Mouse (Mus musculus) embryonic facial prominence, embryonic 11.5 days (tissue): ENCODE measurements around the gene Gm12845. TPM values are rescaled to one million over a fixed set of nuclear protein-coding genes. Genes with fewer than 3 reads are reported as not detected.
"Not testable (repeated sequence)": the region's sequence is repeated elsewhere in the genome, so short reads cannot be mapped to it uniquely, and the experiment has no call there.

Experiments
- ATAC-seq: fragments of 200-750 bp; cut with Nextera tagmentation; replicated peaks from 2 replicates; pipeline ENCODE4 v1.8.0; 2017; ENCODE audit warnings: low read depth; ENCODE audit not compliant: insufficient number of reproducible peaks, low FRiP score, low TSS enrichment
- DNase-seq: peaks from one replicate; pipeline ENCODE4 v3.0.0-alpha.2; 2015; ENCODE audit warnings: low spot score
- H3K27ac ChIP-seq: fragments of 300-500 bp; sonication (generic); replicated peaks from 2 replicates; pipeline ENCODE4 v1.5.1; 2014; ENCODE audit warnings: mild to moderate bottlenecking, low read depth, low read length, control low read depth
- H3K27me3 ChIP-seq: fragments of 300-500 bp; sonication (generic); 2 replicates; pipeline ENCODE4 v1.6.1; 2014; ENCODE audit warnings: mild to moderate bottlenecking, low read length, moderate library complexity, mixed read lengths; ENCODE audit not compliant: control insufficient read depth, insufficient read depth
- H3K36me3 ChIP-seq: fragments of 300-500 bp; sonication (generic); replicated peaks from 2 replicates; pipeline ENCODE4 v1.6.1; 2014; ENCODE audit warnings: low read depth, mild to moderate bottlenecking, low read length, moderate library complexity, mixed read lengths; ENCODE audit not compliant: control insufficient read depth, insufficient read depth
- H3K4me1 ChIP-seq: fragments of 300-500 bp; sonication (generic); 2 replicates; pipeline ENCODE4 v1.6.1; 2014; ENCODE audit warnings: low read length, mixed read lengths; ENCODE audit not compliant: control insufficient read depth, insufficient read depth
- H3K4me2 ChIP-seq: fragments of 300-500 bp; sonication (generic); 2 replicates; pipeline ENCODE4 v1.6.1; 2014; ENCODE audit warnings: low read depth, mild to moderate bottlenecking, control low read depth, low read length, moderate library complexity
- H3K4me3 ChIP-seq: fragments of 300-500 bp; sonication (generic); 2 replicates; pipeline ENCODE4 v1.5.1; 2014; ENCODE audit warnings: low read depth, low read length, control low read depth
- H3K9ac ChIP-seq: fragments of 300-500 bp; sonication (generic); replicated peaks from 2 replicates; pipeline ENCODE4 v1.6.1; 2014; ENCODE audit warnings: mild to moderate bottlenecking, control low read depth, low read length
- H3K9me3 ChIP-seq: fragments of 300-500 bp; sonication (generic); replicated peaks from 2 replicates; pipeline ENCODE4 v1.6.1; 2016; ENCODE audit warnings: mild to moderate bottlenecking, low read length, inconsistent platforms, mixed read lengths; ENCODE audit not compliant: control insufficient read depth
- WGBS: fragments of 180-500 bp; shearing (Covaris S2); extraction: QIAGEN DNeasy Blood & Tissue Kit; methylation state at CpG from one replicate; pipeline ENCODE4 v1.1.7; 2014; 5-methylcytosine and 5-hydroxymethylcytosine counted together
- polyA plus RNA-seq: library from polyadenylated mRNA; unstranded; fragments of >200 nt; fragmentation: Nextera tagmentation; extraction: Ambion mirVana; gene quantifications from 2 replicates; pipeline ENCODE4 v1.2.1, GENCODE M21; 2014

Gm12845 gene
- polyA plus RNA-seq, 1 experiment from 2014 or later, result not detected

DNA sequence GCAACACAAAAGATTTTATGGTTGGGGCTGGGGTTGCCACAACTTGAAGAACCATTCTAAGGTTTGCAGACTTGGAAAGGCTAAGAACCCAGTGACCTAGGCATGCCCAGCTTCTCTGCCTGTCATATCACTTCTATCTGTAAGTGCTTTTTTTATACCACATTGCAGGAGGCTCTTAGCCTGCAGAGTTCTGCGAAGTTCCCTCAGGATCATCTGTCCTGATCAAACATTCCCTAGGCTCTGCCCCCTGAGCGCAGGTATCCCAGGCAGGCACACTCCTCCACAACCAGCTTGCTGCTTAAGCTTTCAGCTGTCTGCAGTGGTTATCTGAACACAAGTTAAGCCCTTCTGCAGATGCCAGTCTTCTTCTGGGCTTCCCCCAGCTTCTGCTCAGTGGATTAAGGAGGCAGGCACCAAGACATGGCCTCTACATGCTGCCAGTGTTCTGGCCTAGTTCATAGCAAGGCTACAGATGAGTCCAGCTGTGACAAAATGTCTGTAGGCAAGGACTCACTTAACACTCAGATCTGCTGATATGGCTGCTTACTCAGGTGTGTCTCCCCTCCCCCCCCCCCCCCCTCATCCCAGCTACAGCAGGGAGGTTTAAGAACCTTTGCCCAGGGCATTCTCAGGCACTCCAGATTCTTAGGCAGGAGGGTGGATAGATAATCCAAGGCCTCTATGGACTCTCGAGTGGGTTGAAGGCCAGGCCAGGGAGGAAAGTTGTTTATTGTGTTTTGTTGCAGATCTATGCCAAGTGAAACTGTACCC, 15.2 kb upstream of the Gm12845 start:
- Histone ChIP-seq H3K27ac (no peak overlapping the region), H3K9me3 (no peaks in the 10 kb centered on the region), H3K4me1 (no peaks in the 10 kb centered on the region), H3K27me3 (no peaks in the 10 kb centered on the region), H3K9ac (no peak overlapping the region), H3K36me3 (no peaks in the 10 kb centered on the region), H3K4me3 (no peak overlapping the region), H3K4me2 (no peak overlapping the region)
- no peak for DNase-seq
- 80% methylated on average over 3 of the region's 3 CpGs for WGBS
- ATAC-seq, result no peak

DNA sequence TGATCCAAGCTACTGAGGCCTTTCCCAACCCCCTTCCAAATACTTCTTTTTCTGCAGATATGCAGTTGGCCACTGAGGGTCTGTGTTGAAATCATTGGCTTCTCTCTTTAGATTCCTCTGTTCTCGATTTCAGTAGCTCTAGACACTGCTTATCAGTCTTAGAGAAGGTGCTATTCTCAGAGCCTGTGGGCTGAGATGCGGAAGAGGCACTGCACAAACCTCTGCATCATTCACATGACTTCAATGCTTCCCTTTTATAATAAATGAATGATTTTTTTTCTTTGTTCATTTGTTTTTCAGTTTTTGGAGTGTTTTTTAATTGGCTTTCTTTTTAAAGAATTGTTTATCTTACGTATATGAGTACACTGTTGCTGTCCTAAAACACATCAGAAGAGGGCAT, 11.9 kb upstream of the Gm12845 start:
- 81% methylated on average over 3 of the region's 3 CpGs for WGBS
- Histone ChIP-seq H3K4me2 (no peak overlapping the region), H3K27me3 (no peaks in the 10 kb centered on the region), H3K27ac (no peak overlapping the region), H3K9me3 (no peaks in the 10 kb centered on the region), H3K4me3 (no peak overlapping the region), H3K4me1 (no peaks in the 10 kb centered on the region), H3K36me3 (no peaks in the 10 kb centered on the region), H3K9ac (no peak overlapping the region)
- DNase-seq (no peak), ATAC-seq (no peak)

DNA sequence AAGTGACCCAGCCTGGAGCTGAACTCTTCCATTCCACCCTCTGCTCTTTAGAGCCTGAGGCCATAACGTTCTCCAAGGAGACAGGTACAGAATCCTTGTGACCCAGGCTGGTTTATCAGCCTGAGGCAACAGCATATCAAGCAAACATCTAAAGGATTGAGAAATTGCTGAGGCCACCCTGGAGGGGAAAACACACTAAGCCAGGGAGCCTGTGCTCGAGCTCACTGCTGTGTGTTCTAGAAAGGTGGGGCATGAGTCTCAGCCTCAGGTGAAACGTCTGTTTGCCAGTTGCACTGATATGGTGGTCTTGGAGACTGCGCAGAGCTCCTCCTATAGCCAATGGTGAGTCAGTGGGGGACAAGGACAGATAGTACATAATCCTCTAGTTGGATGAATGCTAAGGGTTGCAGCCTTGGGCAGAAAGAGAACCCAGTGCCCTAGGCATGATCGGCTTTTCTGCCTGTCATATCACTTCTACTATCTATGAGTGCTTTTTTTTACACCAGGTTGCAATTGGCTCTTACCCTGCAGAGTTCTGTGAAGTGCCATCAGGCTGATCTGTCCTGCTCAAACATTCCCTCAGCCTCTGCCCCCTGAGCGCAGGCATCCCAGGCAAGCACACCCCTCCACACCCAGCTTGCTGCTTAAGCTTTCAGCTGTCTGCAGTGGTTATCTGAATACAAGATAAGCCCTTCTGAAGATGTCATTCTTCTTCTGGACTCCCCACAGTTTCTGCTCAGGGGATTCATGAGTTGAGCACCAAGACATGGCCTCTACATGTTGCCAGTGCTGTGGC, 10.7 kb upstream of the Gm12845 start:
- H3K36me3 ChIP-seq, result no peaks in the 10 kb centered on the region

DNA sequence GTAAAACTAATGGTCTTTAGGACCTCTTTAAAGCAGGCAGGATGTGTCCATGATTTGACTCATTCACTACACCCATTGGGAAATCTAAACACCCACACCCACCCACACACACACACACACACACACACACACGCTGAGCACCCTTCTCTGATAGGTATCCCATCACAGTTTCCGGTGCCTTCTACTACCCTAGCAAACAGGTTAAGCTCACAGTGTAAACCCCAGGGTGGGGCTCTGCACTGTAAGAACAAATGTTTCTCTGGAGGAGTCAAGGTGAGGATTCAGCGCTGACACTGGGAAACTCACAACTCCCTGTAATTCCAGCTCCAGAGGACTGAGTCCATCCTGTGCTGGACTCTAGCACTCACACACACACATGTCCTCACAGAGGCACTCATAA, 7.7 kb downstream of the Gm12845 start:
- 87% methylated on average over 3 of the region's 3 CpGs for WGBS
- Histone ChIP-seq H3K4me3 (no peak overlapping the region), H3K9me3 (no peaks in the 10 kb centered on the region), H3K4me1 (no peaks in the 10 kb centered on the region), H3K4me2 (no peak overlapping the region), H3K36me3 (no peaks in the 10 kb centered on the region), H3K9ac (no peak overlapping the region), H3K27me3 (no peaks in the 10 kb centered on the region), H3K27ac (no peak overlapping the region)
- DNase-seq (no peak), ATAC-seq (no peak)

More for the DNA sequence above, 10.7 kb upstream of the Gm12845 start:
- no peak for DNase-seq
- no peaks in the 10 kb centered on the region for H3K27me3 ChIP-seq
- H3K4me1 ChIP-seq, result no peaks in the 10 kb centered on the region
- no peak for ATAC-seq
- WGBS, result 76% methylated on average over 6 of the region's 6 CpGs
- H3K4me2 ChIP-seq, result no peak overlapping the region
- H3K9ac ChIP-seq, result no peak overlapping the region
- H3K9me3 ChIP-seq, result no peaks in the 10 kb centered on the region
- no peak overlapping the region for H3K27ac ChIP-seq
- H3K4me3 ChIP-seq, result no peak overlapping the region

DNA sequence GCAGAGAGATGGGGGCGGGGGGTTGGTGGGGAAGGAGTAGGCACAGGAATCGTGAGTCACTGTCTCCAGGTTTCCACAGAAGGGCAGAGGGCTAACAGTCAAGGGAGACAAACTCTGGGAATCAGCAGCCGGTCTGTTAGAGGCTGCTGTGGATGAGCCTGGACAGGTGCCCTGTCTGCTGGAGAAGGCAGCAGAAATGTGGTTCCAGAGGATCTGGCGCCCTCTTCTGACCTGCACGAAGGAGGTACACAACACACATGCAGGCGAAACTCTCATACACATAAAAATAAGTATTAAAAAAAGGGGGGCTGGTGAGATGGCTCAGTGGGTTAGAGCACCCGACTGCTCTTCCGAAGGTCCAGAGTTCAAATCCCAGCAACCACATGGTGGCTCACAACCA, 13.3 kb downstream of the Gm12845 start:
- no peaks in the 10 kb centered on the region for H3K36me3 ChIP-seq
- no peak overlapping the region for H3K4me3 ChIP-seq
- ATAC-seq (no peak), DNase-seq (peak; percentile 2)
- H3K9me3 ChIP-seq, result no peaks in the 10 kb centered on the region
- H3K4me2 ChIP-seq, result no peak overlapping the region
- H3K27ac ChIP-seq, result no peak overlapping the region
- H3K27me3 ChIP-seq, result no peaks in the 10 kb centered on the region
- no peak overlapping the region for H3K9ac ChIP-seq
- no peaks in the 10 kb centered on the region for H3K4me1 ChIP-seq
- 43% methylated on average over 8 of the region's 8 CpGs for WGBS

DNA sequence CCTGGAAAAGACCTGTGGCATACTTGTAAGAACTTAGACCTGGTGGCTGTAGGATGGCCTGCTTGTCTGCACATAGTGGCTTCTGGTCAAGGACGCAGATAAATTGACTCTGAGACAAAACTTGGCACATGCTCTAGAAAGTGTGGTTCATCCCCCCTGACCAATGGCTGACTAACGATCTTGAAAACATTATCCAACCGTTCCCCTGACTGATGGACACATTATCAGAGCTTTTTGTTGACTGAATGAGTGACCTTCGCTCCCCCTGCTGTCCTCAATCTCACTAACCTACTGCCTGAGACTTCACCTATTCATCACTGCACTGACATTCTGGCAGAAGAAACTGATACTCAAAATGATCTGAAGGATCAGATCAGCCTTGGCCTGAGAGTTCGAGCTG, 28.3 kb downstream of the Gm12845 start:
- not testable (repeated sequence) for H3K36me3 ChIP-seq, H3K4me3 ChIP-seq, H3K27me3 ChIP-seq, DNase-seq, H3K27ac ChIP-seq, H3K9ac ChIP-seq, H3K4me1 ChIP-seq, H3K9me3 ChIP-seq, H3K4me2 ChIP-seq, ATAC-seq
- WGBS, result 82% methylated on average over 5 of the region's 5 CpGs

DNA sequence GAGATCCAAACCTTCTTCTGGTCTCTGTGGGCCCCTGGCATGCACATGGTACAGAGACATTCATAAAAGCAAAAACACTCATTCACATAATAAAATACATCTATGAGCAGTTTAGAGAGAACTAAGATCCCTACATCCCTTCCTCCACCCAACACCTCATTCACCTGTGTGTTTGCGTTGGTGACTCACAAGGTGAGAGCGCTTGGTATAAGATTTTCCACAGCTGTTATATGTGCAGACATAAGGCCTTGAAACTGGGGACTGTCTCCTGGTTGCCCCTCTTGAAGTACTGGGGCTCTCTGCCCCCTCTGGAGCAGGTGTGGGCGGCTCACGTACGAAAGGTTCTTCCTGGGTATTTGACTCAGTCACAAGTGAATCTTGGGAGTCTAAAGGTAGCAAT, 35.9 kb downstream of the Gm12845 start:
- Histone ChIP-seq H3K4me2 (no peak overlapping the region), H3K9me3 (no peaks in the 10 kb centered on the region), H3K36me3 (no peaks in the 10 kb centered on the region), H3K4me1 (no peaks in the 10 kb centered on the region), H3K27me3 (no peaks in the 10 kb centered on the region), H3K4me3 (no peak overlapping the region), H3K27ac (no peak overlapping the region), H3K9ac (no peak overlapping the region)
- WGBS, result 89% methylated on average over 5 of the region's 5 CpGs
- ATAC-seq (no peak), DNase-seq (no peak)

DNA sequence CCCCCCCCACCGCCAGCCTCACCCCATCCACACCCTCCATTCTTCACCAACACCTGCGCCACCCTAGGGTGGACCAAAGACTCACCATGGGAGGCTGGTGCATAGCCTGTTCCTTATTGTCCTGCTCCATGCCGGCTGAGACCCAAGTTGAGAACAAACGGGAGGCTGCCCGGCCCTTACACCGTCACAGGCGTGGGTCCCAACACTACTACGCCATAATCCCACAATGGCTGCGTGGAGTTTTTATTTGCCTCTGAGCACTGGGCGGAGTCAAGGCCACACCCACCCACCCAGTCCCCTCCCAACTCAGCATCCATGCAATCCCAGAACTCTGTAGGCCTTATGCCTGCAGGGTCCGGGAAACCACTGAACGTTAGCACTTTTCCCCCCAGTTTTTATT, 41.2 kb downstream of the Gm12845 start, which contains the start of gene Klf17:
TSS of gene Klf17 (minus strand) at position 233 of the 400 bp plus-strand sequence.
- H3K4me3 ChIP-seq, result no peak within 1 kb of the TSS

More for the DNA sequence above, 41.2 kb downstream of the Gm12845 start, which contains the start of gene Klf17:
- Histone ChIP-seq H3K27me3 (no peaks in the 10 kb centered on the region), H3K4me1 (no peaks in the 10 kb centered on the region), H3K9ac (no peak within 1 kb of the TSS), H3K9me3 (no peaks in the 10 kb centered on the region), H3K27ac (no peak within 1 kb of the TSS), H3K36me3 (no peaks in the 10 kb centered on the region), H3K4me2 (no peak within 1 kb of the TSS)
- 0 out of 2 replicates have a peak, but pooled peaks have one; percentile 23 for ATAC-seq
- no peak for DNase-seq
- WGBS, result 67% methylated on average over 9 of the region's 12 CpGs
